Comparison of ENCODE assay signal across 1 mouse cellular context in the genomic region with DNA sequence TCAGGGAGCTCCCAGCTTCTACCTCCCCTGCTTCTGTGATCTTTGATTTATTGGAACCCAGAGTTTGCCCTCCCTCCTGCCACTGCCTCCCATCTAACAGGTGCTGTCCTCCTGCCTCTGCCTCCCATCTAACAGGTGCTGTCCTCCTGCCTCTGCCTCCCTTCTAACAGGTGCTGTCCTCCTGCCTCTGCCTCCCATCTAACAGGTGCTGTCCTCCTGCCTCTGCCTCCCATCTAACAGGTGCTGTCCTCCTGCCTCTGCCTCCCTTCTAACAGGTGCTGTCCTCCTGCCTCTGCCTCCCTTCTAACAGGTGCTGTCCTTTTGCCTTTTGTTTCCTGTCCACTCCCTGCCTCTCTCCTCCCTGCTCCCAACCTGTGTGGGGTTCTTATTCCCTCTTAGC. TPM values are rescaled to one million over a fixed set of nuclear protein-coding genes. Genes with fewer than 3 reads are reported as not detected.
"Had no signal": no experiment of that assay in that cellular context is flagged by ENCODE, and none has a peak within 500 bp of the region (broad histone marks: within the 10 kb centered on the region; RNA-seq: fewer than 3 reads in every experiment).

No protein-coding gene starts in this region.

RNA-seq across cellular contexts. Expression of gene Lrfn4, which starts 28.7 kb away (rescaled TPM):
- total RNA-seq: monocyte, adult 5-6 weeks had no signal
